Mouse (Mus musculus) large intestine, adult 2 months (tissue): ENCODE measurements around the gene Zbtb8os. TPM values are rescaled to one million over a fixed set of nuclear protein-coding genes. Genes with fewer than 3 reads are reported as not detected.
A peak's percentile ranks its signal among the peaks of the same experiment; 100 is the strongest.

Source experiments
- DNase-seq: peaks from one replicate; pipeline ENCODE4 v3.0.0-alpha.2; 2012; ENCODE audit warnings: low read depth, low spot score
- WGBS: fragments of 180-500 bp; shearing (Covaris S2); methylation state at CpG from one replicate; pipeline ENCODE4 v1.1.7; 2018; 5-methylcytosine and 5-hydroxymethylcytosine counted together
- polyA plus RNA-seq: library from polyadenylated mRNA; depleted of rRNA; stranded (reverse); fragments of >200 nt; gene quantifications from 2 replicates; pipeline ENCODE4 v1.2.3, GENCODE M21; 2012

Zbtb8os gene
- polyA plus RNA-seq, 1 experiment, result 23.1 TPM

GRCm38 (mm10) chr4:129373202-129373976 is 37.9 kb downstream of the Zbtb8os start:
- DNase-seq, result peak; percentile 55
- WGBS, result 27% methylated on average over 8 of the region's 8 CpGs

GRCm38 (mm10) chr4:129374219-129374755 is 38.8 kb downstream of the Zbtb8os start:
- WGBS, result 28% methylated on average over 11 of the region's 11 CpGs
- no peak for DNase-seq

- no peak for DNase-seq
- 56% methylated on average over 6 of the region's 6 CpGs for WGBS
These were observed 39.5 kb downstream of the Zbtb8os start for GRCm38 (mm10) chr4:129375000-129375399.

- no peak for DNase-seq
- WGBS, result 39% methylated on average over 5 of the region's 5 CpGs
These were observed 40.3 kb downstream of the Zbtb8os start for GRCm38 (mm10) chr4:129375821-129376220.

GRCm38 (mm10) chr4:129376961-129377545 is 41.6 kb downstream of the Zbtb8os start:
- under 1% methylated on average over 55 of the region's 68 CpGs for WGBS
- DNase-seq, result no peak

- DNase-seq, result no peak
- WGBS, result 2% methylated on average over 64 of the region's 65 CpGs
These were observed 42.3 kb downstream of the Zbtb8os start, which contains the start of gene Zbtb8a for GRCm38 (mm10) chr4:129377601-129378390. Zbtb8a (minus strand) TSS chr4:129378116.

GRCm38 (mm10) chr4:129379805-129380204 is 44.3 kb downstream of the Zbtb8os start:
- 70% methylated on average over 3 of the region's 3 CpGs for WGBS
- DNase-seq, result no peak

- 78% methylated on average over 8 of the region's 8 CpGs for WGBS
- no peak for DNase-seq
These were observed 45.7 kb downstream of the Zbtb8os start for GRCm38 (mm10) chr4:129381148-129381547.

GRCm38 (mm10) chr4:129382029-129382428 is 46.5 kb downstream of the Zbtb8os start:
- 94% methylated on average over 9 of the region's 9 CpGs for WGBS

GRCm38 (mm10) chr4:129382488-129382887 is 47.0 kb downstream of the Zbtb8os start:
- DNase-seq, result no peak
- WGBS, result 87% methylated on average over 2 of the region's 2 CpGs

More at GRCm38 (mm10) chr4:129382029-129382428, 46.5 kb downstream of the Zbtb8os start:
- no peak for DNase-seq

- 82% methylated on average over 3 of the region's 3 CpGs for WGBS
- no peak for DNase-seq
These were observed 48.1 kb downstream of the Zbtb8os start for GRCm38 (mm10) chr4:129383586-129383985.

GRCm38 (mm10) chr4:129384440-129384839 is 48.9 kb downstream of the Zbtb8os start:
- no peak for DNase-seq

GRCm38 (mm10) chr4:129385685-129386084 is 50.2 kb downstream of the Zbtb8os start:
- 27% methylated on average over 11 of the region's 11 CpGs for WGBS
- peak; percentile 57 for DNase-seq

More at GRCm38 (mm10) chr4:129384440-129384839, 48.9 kb downstream of the Zbtb8os start:
- WGBS, result 17% methylated on average over 6 of the region's 6 CpGs

- WGBS, result 92% methylated on average over 8 of the region's 8 CpGs
- DNase-seq, result no peak
These were observed 50.9 kb downstream of the Zbtb8os start for GRCm38 (mm10) chr4:129386269-129386946.

- 76% methylated on average over 2 of the region's 2 CpGs for WGBS
- DNase-seq, result no peak
These were observed 51.5 kb downstream of the Zbtb8os start for GRCm38 (mm10) chr4:129386989-129387388.

GRCm38 (mm10) chr4:129388404-129388803 is 52.9 kb downstream of the Zbtb8os start:
- DNase-seq, result no peak
- 93% methylated on average over 5 of the region's 5 CpGs for WGBS

- WGBS, result 69% methylated on average over 14 of the region's 14 CpGs
- no peak for DNase-seq
These were observed 54.8 kb downstream of the Zbtb8os start for GRCm38 (mm10) chr4:129390216-129390743.

- 56% methylated on average over 7 of the region's 7 CpGs for WGBS
- no peak for DNase-seq
These were observed 55.6 kb downstream of the Zbtb8os start for GRCm38 (mm10) chr4:129390936-129391557.
